Mouse (Mus musculus): ENCODE results near the gene Ms4a15. TPM values are rescaled to one million over a fixed set of nuclear protein-coding genes. Genes with fewer than 3 reads are reported as not detected.
A peak's percentile ranks its signal among the peaks of the same experiment; 100 is the strongest.

Gene Ms4a15
- not detected for total RNA-seq (2021)
- long read RNA-seq, experiment 1: 0 reads
- long read RNA-seq, experiment 2: 0 reads

DNA sequence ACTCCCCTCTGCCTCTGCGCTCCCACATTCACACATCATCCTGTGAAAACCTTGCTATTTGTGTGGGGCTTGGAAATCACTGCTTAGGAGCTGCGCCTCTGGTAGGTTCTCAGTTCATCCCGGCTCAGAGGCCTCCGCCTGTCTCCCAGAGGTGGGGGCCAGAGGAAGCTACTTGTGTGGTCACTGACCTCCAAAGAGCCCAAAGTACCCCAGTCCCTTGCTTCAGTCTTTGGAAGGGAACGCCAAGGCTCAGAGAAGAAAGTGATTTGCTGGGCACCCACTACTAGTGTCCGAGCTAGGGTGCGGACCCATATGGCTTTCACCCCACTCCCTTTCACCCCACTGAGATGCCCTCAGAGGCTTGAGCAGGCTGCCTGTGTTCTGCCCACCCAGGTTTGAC, at the start of gene Ms4a15:
Gene Ms4a15, minus strand, starts transcription at position 101 of the 400 bp plus-strand sequence.
- no peak for DNase-seq (ENCODE audit: low spot score in 2 of 2)

- DNase-seq (ENCODE audit: low spot score in 2 of 2): no peak
These were observed 44.5 kb upstream of the Ms4a15 start for GRCm38 (mm10) chr19:11037570-11037969.

GRCm38 (mm10) chr19:11022382-11022781, 29.3 kb upstream of the Ms4a15 start:
- DNase-seq (ENCODE audit: low spot score in 2 of 2): no peak

DNA sequence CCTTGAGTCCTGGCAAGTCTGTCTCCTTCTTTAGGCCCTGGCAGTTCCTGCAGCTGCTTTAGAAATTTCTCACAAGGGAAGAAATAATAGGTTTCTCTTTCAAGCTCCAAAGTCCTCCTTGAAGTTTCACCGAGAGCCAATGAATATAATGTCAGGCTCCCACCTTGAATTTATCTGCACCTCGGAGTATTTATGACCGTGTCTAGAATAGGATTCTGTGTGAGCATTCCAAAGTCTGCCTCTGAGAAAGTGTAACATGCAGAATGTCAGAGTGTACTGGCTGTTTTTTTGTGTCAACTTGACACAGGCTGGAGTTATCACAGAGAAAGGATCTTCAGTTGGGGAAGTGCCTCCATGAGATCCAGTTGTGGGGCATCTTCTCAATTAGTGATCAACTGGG, 24.8 kb upstream of the Ms4a15 start, which contains the start of gene Ms4a18:
Gene Ms4a18, minus strand, starts transcription at position 141 of the 400 bp plus-strand sequence.
- no peak for DNase-seq (ENCODE audit: low spot score in 2 of 2)

DNA sequence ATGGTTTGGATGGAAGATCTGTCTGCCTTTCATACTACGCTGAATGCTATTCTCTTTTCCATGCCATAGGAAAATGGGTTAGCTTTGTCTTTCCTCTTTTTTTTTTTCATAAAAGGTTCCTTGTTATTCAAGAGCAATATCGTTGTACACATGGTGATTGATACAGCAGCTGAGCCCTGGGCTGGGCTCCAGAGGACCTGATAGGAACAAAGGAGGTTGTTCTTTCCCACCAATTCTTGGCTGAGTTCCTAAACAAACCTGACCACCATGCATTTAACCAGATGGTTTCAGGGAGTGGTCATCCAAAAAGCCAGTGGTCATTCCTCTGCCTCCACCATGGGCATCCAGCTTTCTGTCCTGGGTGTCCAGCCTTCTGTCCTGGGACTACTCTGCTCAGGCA, 24.2 kb upstream of the Ms4a15 start:
- DNase-seq (ENCODE audit: low spot score in 2 of 2): no peak

GRCm38 (mm10) chr19:11015998-11016397, 22.9 kb upstream of the Ms4a15 start:
- no peak for DNase-seq (ENCODE audit: low spot score in 2 of 2)

DNA sequence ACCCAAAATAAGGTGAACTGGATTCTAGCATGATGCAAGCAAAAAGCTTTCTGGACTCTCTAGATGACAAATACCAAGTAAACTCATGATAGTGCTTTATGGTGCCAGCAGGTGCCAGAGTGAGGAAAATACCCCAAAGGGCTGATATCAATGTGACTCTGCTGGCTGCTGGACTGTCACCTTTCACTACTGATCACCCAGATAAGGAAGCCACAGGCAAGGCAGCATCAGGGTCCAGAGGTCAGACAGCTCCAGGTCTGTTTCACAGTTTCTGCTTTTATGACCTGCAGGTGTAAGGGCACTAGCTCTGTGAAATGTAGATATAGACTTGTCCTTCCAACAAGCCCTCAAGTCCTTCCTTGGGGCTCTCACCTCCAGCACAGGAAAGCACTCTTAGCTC, 22.4 kb upstream of the Ms4a15 start:
- DNase-seq (ENCODE audit: low spot score in 2 of 2): no peak

DNA sequence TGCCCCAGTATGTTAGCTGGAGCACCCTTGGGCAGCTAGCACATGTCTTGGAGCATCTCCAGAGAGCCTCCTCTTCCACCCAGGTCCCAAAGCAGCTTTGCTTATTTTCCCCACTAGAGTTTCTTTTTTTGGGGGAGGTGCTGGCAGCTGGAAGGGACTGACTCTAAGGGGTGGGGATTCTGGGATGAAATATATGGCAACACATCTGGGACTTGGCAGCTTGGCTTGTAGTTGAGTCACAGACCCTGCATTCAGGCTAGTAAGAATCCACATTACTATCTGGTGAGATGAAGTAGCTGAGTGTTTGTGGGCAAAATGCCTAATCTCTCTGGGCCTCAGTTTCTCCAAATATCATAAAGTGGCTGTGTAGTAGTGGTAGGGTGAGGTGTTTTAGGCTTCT, 1.1 kb downstream of the Ms4a15 start:
- no peak for DNase-seq (ENCODE audit: low spot score in 2 of 2)

GRCm38 (mm10) chr19:10990751-10991150, 2.3 kb downstream of the Ms4a15 start:
- no peak for DNase-seq (ENCODE audit: low spot score in 2 of 2)

- DNase-seq (ENCODE audit: low spot score in 2 of 2): no peak
These were observed 4.5 kb downstream of the Ms4a15 start for GRCm38 (mm10) chr19:10988563-10988962.

DNA sequence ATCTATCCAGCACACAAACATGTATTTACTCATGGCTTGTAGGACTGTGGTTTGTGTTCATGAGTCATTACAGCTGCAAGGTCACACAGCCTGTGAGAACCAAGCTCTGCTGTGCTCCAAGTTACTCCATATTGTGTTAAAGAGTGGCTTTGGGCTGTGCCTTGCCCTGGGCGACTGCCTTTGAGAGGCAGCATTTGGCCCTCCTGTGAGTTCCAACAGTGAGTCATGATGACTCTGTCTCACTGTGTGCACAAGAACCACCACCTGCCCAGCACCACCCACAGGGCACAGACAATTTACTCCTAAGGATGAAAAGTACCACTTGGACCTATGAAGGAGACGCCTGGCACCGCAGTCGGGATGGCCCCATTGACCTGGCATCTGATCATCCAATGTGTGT, 7.2 kb downstream of the Ms4a15 start:
- no peak for DNase-seq (ENCODE audit: low spot score in 2 of 2)

DNA sequence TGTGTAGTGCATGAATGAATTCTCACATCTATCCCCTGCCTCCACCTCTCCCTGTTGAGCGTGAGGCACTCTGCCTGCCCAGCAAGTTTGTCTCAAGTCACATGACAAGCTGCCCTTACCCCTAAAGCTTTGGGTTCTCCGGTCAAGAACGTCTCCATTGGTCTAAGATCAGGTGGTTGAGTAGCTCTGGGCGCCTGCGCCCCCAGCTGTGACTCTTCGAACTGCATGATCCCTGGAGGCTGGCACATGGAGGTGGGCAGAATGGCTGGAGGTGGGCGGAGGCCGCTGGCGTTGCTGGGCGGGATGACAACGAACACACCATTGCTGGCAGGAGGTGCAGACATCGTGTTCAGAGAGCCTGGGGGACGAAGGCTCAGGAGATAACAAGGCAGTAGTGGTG, 8.5 kb downstream of the Ms4a15 start:
- DNase-seq (ENCODE audit: low spot score in 2 of 2): no peak

DNA sequence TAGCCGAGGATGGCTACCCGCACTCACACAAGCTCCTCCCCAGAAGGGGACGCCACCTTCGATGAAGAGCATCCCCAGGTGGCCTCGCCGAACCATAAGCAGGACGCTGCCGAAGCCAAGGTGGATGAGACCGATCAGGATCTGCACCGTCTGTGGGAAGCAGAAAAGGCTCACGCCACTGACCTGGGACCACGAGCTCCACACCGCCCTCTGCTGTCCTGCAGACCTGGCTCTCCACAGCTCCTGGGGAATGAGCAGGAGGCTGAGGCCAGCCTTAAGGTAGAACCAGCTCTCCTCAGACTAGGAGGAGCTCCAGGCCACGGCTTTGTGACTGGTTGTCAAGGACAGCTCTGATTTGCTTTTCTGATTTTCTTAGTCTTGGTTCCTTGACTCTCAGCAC, 9.9 kb downstream of the Ms4a15 start:
- no peak for DNase-seq (ENCODE audit: low spot score in 2 of 2)

GRCm38 (mm10) chr19:10980210-10980609, 12.8 kb downstream of the Ms4a15 start:
- no peak for DNase-seq (ENCODE audit: low spot score in 2 of 2)

- peak; percentile 64 to 70 for DNase-seq (ENCODE audit: low spot score in 2 of 2)
These were observed 13.6 kb downstream of the Ms4a15 start for GRCm38 (mm10) chr19:10979184-10980168.

- no peak for DNase-seq (ENCODE audit: low spot score in 2 of 2)
These were observed 16.7 kb downstream of the Ms4a15 start for GRCm38 (mm10) chr19:10976318-10976717.

DNA sequence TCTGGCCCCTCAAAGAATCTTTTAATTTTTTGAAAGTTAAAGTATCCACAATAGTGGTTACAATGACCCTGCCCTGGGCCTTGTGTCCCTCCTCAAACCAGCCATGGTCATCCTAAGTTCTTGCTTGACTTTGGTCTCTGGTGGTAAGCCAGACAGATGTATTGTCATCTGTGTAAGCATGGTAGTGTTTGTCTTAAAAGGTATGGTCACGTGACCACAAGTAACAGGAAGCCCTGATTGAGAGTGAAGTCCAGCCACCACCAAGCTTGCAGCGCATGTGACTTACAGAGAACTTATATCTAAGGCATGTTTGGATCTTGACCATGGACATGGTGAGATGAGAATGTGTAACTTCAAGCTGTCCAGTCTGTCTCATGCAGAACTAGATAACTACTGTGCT, 17.9 kb downstream of the Ms4a15 start:
- DNase-seq (ENCODE audit: low spot score in 2 of 2): no peak

DNA sequence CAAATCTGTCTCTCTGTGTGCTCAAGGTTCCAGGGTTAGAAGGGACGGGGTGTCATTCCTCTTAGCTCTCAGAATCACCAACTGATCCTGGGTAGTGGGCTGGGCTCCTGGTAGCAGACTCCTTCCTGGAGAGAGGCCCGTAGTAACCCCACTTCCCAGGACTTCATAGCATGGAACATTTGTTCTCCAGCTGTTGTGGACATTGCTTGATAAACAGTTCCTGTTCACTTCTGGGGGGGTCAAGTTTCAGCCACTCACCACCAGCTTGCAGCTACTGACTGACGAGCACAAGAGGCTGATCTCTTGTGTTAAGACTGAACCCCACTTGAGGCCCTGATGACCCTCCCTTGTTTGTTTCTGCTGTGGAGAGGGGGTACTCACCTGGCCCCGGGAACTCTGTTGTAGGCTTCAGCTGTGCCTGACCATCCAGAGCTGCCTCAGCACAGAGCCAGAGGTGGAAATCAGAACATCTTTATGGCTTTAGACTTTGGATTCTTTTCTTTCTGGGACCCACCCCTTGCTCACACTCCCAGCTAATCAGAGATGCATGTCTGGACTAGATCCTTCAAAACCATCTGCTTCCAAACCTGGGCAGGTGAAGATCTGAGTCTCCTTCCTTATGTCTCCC, 18.7 kb downstream of the Ms4a15 start, which contains the start of gene Ms4a10:
Gene Ms4a10, minus strand, starts transcription at position 433 of the 628 bp plus-strand sequence.
- DNase-seq (ENCODE audit: low spot score in 2 of 2): no peak

DNA sequence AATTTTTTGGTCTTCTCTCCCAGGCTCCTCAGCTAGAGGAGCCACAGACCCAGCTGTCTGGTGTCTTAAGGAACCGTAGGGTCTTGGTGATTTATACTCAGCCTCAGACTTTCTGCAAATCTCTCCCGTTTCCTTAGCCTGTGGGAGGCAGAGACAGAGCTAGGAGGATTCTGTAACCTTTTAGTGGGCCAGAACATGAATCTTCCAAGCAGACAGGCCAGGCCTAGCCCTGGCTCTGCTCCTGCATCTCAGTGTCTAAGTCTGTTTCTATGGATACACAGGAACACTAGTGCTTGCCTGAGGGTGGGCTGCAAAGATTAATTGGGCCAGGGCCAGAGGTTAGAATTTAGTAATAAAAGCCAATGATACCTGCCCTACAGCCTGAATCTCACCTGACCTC, 19.9 kb downstream of the Ms4a15 start:
- DNase-seq (ENCODE audit: low spot score in 2 of 2): no peak

DNA sequence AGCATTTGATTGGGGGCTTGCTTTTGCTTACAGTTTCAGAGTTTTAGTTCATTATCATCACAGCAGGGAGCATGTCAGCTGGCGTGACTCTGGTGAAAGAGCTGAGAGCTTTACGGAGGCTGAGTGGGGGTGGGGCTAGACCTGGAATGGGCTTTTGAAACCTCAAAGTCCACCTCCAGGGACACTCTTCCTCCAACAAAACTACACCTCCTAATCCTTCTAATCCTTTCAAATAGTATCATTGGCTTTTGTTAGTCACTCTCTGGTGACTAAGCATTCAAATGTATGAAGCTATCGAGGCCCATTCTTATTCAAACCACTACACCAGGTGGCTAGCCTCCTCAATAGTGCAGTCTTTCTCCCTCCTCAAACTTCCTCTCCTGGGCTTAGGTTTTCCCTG, 20.4 kb downstream of the Ms4a15 start:
- no peak for DNase-seq (ENCODE audit: low spot score in 2 of 2)

DNA sequence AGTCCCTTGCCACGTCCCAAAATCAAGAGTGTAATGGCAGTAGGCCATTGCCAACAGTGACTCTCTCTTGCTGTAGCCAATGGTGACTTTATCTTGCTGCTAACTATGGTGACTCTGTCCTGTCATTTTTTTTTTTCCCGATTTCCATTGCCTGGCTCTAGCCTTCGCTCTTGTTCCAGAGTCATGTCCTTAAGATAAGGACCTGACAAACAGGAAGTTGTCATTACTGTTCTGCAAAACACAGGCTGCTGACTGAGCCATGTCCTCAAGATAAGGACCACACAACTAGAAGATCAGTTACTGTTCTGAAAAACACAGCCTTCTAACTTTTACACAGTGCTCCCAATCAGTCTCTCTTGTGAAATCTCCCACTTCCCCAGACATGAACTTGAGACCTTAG, 22.6 kb downstream of the Ms4a15 start:
- no peak for DNase-seq (ENCODE audit: low spot score in 2 of 2)

DNA sequence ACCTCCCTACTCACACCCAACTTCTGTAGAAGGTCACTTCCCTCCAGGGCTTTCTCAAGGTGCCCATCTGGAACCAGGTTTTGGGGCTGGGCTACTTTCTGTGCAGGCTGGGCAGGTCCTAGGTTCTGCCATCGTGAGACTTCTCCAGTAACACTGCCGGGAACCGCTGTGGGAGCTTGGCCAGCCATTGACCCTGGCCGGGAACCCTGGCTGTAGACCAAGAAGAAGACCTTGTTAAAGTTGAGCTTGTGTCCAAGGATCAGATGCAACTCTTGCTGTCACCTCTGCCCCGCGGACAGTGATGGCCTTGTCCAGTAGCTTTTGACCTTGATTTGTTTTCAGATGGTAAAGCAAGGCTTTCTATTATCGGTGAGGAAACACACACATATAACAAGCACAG, 24.5 kb downstream of the Ms4a15 start:
- DNase-seq (ENCODE audit: low spot score in 2 of 2): no peak
